Mouse (Mus musculus) liver (tissue): Measurements from ENCODE around the gene Phldb2.

ENCODE experiments used
- DNase-seq: peaks from one replicate; pipeline ENCODE4 v3.0.0-alpha.2; 2020; ENCODE audit warnings: mixed read lengths

Phldb2 gene

GRCm38 (mm10) chr16:45787650-45788049 is 165.7 kb downstream of the Phldb2 start:
- DNase-seq: no peak

- no peak for DNase-seq
Measured at GRCm38 (mm10) chr16:45786639-45787038, 166.8 kb downstream of the Phldb2 start.

DNA sequence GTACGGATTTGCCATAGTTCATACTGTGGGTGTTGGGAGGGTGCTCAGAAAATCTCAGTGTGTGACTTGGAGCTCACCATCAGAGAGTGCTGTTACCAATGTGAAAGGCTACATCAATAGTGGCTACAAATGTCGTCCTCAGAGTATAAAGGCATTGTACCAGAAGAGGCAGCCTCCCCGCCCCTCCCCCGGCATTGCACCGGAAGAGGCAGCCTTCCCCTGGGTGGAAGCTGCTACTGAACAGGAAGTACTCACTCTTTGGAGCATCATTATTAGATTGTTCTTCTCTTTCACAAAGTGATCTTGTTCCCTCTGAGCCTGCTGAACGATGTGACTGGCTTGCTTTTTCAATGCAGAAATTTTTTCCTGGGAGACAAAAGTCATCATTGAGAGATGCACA is 173.4 kb downstream of the Phldb2 start:
- DNase-seq: no peak

- no peak for DNase-seq
Measured at GRCm38 (mm10) chr16:45774813-45775212, 178.6 kb downstream of the Phldb2 start.

DNA sequence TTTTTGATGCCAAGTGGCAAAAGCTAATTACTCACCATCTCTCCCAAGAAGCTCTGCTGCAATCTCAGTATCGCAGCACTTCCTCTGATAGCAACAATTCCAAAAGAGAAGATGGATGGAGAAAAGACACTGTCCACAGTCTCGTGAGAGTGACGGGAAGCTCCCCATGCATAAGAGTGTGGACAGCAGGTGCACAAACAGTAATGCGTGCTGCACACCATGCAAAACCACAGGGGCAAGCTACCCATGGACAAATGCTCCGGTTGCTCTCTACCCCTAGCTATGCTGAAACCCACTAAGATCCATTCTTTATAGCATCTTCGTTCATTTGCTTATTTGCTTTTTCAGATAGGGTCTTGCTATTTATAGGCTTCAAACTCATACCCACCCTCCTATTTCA is 182.5 kb downstream of the Phldb2 start:
- no peak for DNase-seq

GRCm38 (mm10) chr16:45767853-45768640 is 185.4 kb downstream of the Phldb2 start:
- no peak for DNase-seq

DNA sequence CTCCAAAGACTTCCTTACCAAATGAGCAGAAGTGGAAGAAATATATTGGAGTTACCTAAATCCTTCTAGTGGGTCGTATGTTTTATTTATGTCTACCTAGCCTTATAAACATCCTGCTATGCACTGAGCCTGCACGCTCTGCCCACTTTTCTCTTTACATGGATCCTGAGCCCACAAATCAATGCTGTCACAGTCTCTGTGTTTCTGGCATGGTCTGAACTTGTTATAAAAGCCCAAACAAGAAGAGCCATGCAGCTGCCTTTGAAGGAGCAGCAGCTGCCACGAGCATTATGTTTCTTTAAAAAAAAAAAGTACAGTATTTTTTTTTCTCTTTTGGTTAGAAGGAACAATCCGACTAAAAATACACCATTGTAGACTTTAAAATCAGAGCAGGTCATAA is 186.0 kb downstream of the Phldb2 start:
- no peak for DNase-seq

- no peak for DNase-seq
Measured at GRCm38 (mm10) chr16:45765801-45766494, 187.4 kb downstream of the Phldb2 start.

GRCm38 (mm10) chr16:45765102-45765501 is 188.3 kb downstream of the Phldb2 start:
- DNase-seq: no peak

DNA sequence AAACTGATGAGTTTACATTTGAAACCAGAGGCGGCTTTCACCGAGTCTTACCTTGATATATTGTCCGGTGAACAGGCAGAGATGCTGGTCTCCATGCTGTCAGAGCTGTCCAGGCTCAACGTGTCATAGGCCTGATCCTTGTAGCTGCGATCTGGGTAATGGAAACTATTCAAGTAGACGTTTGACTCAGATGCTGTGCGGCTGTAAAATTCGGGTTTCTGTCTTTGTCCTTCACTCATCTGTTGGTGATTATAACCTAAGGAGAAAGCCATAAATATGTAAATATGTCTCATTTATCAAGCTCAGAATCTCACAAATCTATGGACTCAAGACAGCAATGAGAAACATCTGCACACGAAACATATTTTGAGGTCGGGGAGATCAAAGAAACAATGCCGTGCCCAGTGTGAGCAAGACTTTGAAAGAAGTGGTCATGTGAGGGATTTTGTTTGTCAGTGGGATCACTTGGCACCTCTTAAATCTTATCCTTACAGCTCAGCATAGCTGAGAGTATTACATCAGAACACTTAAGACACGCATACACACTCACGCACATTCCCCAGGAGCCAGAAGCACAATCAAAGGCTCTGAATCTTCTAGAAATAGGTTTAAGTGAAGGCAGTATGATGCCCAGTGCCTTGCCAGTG is 190.4 kb downstream of the Phldb2 start:
- DNase-seq: no peak

GRCm38 (mm10) chr16:45761425-45761824 is 192.0 kb downstream of the Phldb2 start:
- no peak for DNase-seq

GRCm38 (mm10) chr16:45758726-45759269 is 194.6 kb downstream of the Phldb2 start:
- no peak for DNase-seq

DNA sequence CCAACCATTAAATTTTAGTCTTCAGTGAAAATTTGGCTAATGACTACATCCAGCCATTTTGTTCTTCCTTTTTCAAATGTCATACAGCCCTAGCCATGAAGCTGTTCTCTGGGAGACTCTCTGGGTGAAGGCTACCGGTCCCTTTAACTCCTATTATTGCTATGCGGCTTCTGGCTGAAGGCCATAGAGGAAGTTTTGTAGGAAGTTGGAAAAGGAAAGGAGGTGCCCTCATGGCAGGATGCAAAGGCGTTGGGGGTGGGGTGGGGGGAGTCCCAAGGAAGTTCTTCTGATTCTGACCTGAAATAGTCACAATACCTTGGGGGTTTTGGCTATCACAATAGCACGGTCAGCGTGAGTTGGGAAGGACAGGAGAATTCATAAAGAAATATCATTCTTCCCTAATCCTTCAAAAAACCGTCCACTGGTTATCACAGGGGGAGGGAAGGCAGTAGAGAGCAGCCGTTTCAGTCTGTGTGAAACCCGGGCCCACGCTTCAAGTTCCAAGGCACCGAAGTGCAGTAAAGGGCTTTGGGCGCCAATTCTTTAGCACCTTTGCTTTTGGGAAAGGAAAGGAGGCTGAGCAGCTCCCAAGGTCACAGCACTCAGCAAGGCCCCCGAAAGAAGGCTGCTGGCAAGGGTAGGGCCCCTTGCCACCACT is 195.8 kb downstream of the Phldb2 start:
- peak; percentile 16 for DNase-seq

DNA sequence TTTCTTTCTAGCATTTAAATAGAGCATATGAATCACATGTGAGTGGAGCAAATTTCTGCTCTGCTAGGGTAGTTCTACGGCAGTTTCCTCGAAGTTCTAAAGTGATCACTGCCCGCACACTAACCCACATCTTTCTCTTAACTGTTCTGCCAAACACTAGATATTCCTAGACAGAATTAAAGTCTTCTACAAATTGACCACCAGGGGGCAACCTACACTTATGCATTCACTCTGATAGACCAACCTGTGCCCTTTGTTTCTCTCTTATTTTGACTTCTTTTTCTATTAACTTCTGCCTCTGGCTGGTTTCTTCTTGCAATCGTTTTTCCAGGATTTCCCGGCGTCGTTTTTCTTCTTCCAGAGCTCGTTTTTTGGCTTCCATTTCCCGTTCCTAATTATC is 196.5 kb downstream of the Phldb2 start:
- DNase-seq: no peak

DNA sequence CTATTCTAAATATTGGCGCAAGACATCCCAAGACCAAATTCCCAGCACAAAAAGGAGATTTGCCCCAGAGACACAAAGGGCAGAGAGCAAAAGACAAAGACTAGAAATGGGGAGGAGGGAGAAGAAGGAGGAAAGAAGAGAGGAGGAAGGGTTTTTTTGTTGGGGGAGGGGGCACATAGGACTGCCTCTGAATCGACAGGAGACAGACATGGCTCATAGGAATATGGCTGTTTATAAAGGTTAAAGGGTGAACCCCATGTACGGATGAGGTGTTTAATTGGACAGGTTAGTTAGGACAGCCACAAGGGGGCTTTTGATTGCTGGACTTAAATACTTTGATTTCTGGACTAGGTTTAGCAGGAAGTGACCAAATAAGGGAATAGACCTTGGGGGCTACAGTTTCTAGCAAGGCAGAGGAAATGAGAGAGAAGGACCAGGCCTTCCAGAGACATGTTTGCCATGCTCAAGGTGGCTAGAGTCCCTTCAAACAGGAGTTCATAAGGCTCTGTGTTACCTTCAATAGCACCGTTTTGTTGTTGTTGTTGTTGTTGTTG is 209.7 kb downstream of the Phldb2 start:
- no peak for DNase-seq

DNA sequence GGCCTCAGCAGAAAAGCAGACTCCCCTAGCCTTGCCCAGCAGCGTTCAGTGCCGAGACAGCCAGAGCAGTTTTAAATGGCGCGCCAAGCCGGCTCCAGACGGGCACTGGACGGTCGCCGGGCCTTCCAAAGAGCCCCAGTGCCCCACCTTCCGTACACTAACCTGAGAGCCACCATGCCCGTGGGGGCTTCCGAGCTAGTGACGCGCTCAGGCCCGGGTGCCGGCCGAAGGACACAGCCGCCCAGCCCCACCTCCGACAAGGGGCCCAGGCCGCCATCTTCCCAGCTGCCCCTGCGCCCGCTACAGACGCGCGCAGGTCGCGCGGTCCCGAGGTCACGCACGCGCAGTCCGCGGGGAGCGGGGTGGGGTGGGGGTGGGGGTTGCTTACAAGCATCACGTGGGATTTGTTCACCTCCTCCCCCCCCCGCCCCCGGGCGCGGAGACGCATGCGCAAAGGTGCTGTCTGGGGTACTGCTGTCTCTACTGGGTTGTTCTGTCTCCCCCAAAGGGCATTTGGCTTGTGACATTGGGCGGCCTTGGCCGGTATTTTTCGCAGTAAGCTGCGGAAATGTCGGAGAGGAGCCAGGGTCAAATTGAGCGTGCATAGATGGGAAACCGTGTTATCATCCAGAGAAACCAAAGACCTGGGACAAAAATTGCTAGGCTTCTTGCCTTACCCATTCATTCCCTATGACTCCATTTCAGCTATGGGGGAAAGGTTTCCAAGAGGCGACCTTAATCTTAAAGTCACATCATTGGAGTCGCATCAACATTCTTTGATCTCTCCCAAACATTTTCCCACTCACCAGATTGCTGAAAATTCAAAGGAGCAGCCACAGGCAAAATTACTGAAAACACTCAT is 210.6 kb downstream of the Phldb2 start, which contains the start of gene Abhd10:
TSS of gene Abhd10 (minus strand) at position 341 of the 862 bp plus-strand sequence.
- DNase-seq: peak; percentile 98

- DNase-seq: no peak
Measured at GRCm38 (mm10) chr16:45737880-45738279, 215.5 kb downstream of the Phldb2 start.

- DNase-seq: no peak
Measured at GRCm38 (mm10) chr16:45736724-45737123, 216.7 kb downstream of the Phldb2 start.

DNA sequence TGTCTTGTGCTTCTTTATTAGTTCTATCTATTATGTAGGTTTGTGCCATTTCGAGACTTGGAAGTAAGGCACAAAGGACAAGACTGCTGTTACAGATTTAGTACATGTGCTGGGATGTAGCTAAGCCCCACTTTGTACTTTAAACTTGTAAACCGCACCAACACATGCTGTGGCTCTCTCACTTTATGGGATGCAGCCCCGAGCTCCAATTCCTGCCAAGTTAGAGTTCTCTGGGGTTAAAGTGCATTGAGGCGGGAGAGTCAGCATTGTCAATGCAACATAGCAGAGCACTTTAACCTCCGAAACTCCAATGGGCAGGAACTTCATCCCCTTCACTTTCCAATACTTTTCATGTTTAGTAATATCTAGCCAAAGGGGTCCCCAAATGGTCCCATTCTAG is 224.2 kb downstream of the Phldb2 start:
- no peak for DNase-seq

- no peak for DNase-seq
Measured at GRCm38 (mm10) chr16:45724742-45725102, 228.7 kb downstream of the Phldb2 start.

GRCm38 (mm10) chr16:45724061-45724741 is 229.2 kb downstream of the Phldb2 start, which contains the start of gene Tagln3:
TSS of gene Tagln3 (minus strand) at chr16:45724608.
- DNase-seq: peak; percentile 10
